Mouse (Mus musculus): ENCODE measurements at regions not wholly inside any gene's neighbourhood (a gene's known extent, or its start where the extent isn't known, plus 50 kb on each side); places are given as distances from the start of the nearest gene placed in this dataset.

DNA sequence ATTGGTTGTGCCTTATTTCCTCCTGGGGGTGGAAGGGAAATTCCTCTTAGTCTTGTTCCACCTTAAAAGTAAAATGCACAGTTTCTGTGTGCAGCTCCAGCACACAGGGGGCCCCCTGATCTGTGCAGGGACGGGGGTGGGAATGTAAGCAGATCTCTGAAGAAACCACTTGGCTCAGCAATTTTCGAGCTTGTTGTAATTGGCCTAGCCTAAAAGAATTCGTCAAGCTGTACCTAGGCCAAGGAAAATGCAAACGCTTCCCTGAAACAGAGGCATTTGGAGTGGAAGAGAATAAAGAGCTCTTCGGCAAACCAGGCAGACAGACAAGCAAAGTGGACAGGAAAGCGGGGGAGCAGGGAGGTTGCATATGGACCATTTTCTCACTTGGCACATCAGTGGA lies 308.5 kb upstream of the Ubash3b start:
- no peak for TF ChIP-seq CTCF (IDR thresholded peaks at IDR 0.05; ENCODE audit: low read depth)
- TF ChIP-seq EP300 (IDR thresholded peaks at IDR 0.05; ENCODE audit: low read depth): no peak
